Mouse (Mus musculus) myocyte (in vitro differentiated cells): Measurements from ENCODE around the gene Cbr2. TPM values are rescaled to one million over a fixed set of nuclear protein-coding genes. Genes with fewer than 3 reads are reported as not detected.

ENCODE experiments used
- H3K27me3 ChIP-seq: one replicate; pipeline ENCODE4 v1.6.1; 2011; ENCODE audit not compliant: control insufficient read depth, insufficient read depth, insufficient read length
- H3K36me3 ChIP-seq: one replicate; pipeline ENCODE4 v1.6.1; 2011; ENCODE audit not compliant: control insufficient read depth, insufficient read depth
- H3K4me2 ChIP-seq: one replicate; pipeline ENCODE4 v1.6.1; 2011; ENCODE audit warnings: low read depth, control low read depth
- H3K4me3 ChIP-seq: one replicate; pipeline ENCODE4 v1.5.1; 2011; ENCODE audit warnings: mild to moderate bottlenecking, control low read depth, moderate library complexity
- H3K79me2 ChIP-seq: one replicate; pipeline ENCODE4 v1.6.1; 2011; ENCODE audit not compliant: control insufficient read depth, insufficient read depth
- H3ac ChIP-seq: one replicate; pipeline ENCODE4 v1.6.1; 2011; ENCODE audit not compliant: control insufficient read depth, insufficient read length
- CEBPB ChIP-seq: IDR thresholded peaks from 2 replicates; pipeline ENCODE4 v1.6.1; 2011; ENCODE audit warnings: mild to moderate bottlenecking, moderate library complexity; ENCODE audit not compliant: poor library complexity, insufficient read depth, severe bottlenecking
- E2F4 ChIP-seq: IDR thresholded peaks from one replicate; pipeline ENCODE4 v1.6.1; 2011; ENCODE audit warnings: mild to moderate bottlenecking, control low read depth, moderate library complexity; ENCODE audit not compliant: insufficient read depth
- MAX ChIP-seq: IDR thresholded peaks from one replicate; pipeline ENCODE4 v1.6.1; 2011; ENCODE audit warnings: low read depth, mild to moderate bottlenecking, control low read depth
- MYOD1 ChIP-seq, 3 experiments: IDR thresholded peaks; one replicate each; pipeline ENCODE4 v1.6.1; 2011; ENCODE audit warnings: control low read depth in 2 of 3, low read depth in 2 of 3, mild to moderate bottlenecking in 2 of 3, moderate library complexity in 1 of 3; ENCODE audit not compliant: insufficient read length in 2 of 3, control insufficient read depth in 1 of 3
- MYOG ChIP-seq, 3 experiments: IDR thresholded peaks; one replicate each; pipeline ENCODE4 v1.6.1; 2011; ENCODE audit warnings: control low read depth in 2 of 3, low read depth in 2 of 3, mild to moderate bottlenecking in 2 of 3; ENCODE audit not compliant: insufficient read length in 2 of 3, control insufficient read depth in 1 of 3, insufficient read depth in 1 of 3
- POLR2A ChIP-seq: IDR thresholded peaks from one replicate; pipeline ENCODE4 v1.6.1; 2011; ENCODE audit warnings: low read depth, mild to moderate bottlenecking, control low read depth, moderate library complexity; ENCODE audit not compliant: insufficient read length
- POLR2AphosphoS2 ChIP-seq: IDR thresholded peaks from one replicate; pipeline ENCODE4 v1.6.1; 2011; ENCODE audit warnings: low read depth, control low read depth; ENCODE audit not compliant: insufficient read length
- REST ChIP-seq: IDR thresholded peaks from one replicate; pipeline ENCODE4 v1.6.1; 2011; ENCODE audit warnings: mild to moderate bottlenecking, control low read depth, moderate library complexity; ENCODE audit not compliant: insufficient read depth, insufficient read length
- SRF ChIP-seq: IDR thresholded peaks from one replicate; pipeline ENCODE4 v1.6.1; 2011; ENCODE audit warnings: low read depth; ENCODE audit not compliant: control insufficient read depth, insufficient read length
- TCF12 ChIP-seq: IDR thresholded peaks from one replicate; pipeline ENCODE4 v1.6.1; 2011; ENCODE audit warnings: mild to moderate bottlenecking, control low read depth; ENCODE audit not compliant: poor library complexity, insufficient read depth, severe bottlenecking
- TCF3 ChIP-seq: IDR thresholded peaks from one replicate; pipeline ENCODE4 v1.6.1; 2011; ENCODE audit warnings: low read depth, control low read depth; ENCODE audit not compliant: insufficient read length
- USF1 ChIP-seq: IDR thresholded peaks from one replicate; pipeline ENCODE4 v1.6.1; 2011; ENCODE audit warnings: low read depth, mild to moderate bottlenecking, control low read depth, moderate library complexity
- polyA plus RNA-seq: library from polyadenylated mRNA; unstranded; fragments of >200 nt; fragmentation: generic; extraction: Trizol; gene quantifications from one replicate; pipeline ENCODE4 v1.2.1, GENCODE M21; 2012; ENCODE audit warnings: missing spikeins

The Cbr2 gene
- polyA plus RNA-seq, 1 experiment, result 183 TPM

- TF ChIP-seq POLR2AphosphoS2, result peak; percentile 33
- TF ChIP-seq REST, result no peak
- Histone ChIP-seq H3K79me2 (no peaks in the 10 kb centered on the region), H3ac (no peak within 1 kb of the TSS), H3K36me3 (peaks cover 7% of the 10 kb centered on the region), H3K4me2 (peak within 1 kb of the TSS; percentile 42), H3K27me3 (no peaks in the 10 kb centered on the region), H3K4me3 (no peak within 1 kb of the TSS)
These were observed 10.5 kb downstream of the Cbr2 start, which contains the start of gene Rac3 for GRCm38 (mm10) chr11:120721124-120722066. Gene Rac3, plus strand, starts transcription at chr11:120721470.

GRCm38 (mm10) chr11:120720450-120720849 lies 11.5 kb downstream of the Cbr2 start:
- H3K79me2 ChIP-seq, result no peaks in the 10 kb centered on the region
- H3K4me3 ChIP-seq, result no peak overlapping the region
- no peaks in the 10 kb centered on the region for H3K27me3 ChIP-seq
- H3K36me3 ChIP-seq, result peaks cover 7% of the 10 kb centered on the region
- TF ChIP-seq MYOD1 (IDR thresholded peaks at IDR 0.05; ENCODE audit: control insufficient read depth in 1 of 3, insufficient read length in 2 of 3, low read depth in 2 of 3), result no peak
- TF ChIP-seq SRF, result no peak
- no peak for TF ChIP-seq MYOG (IDR thresholded peaks at IDR 0.05; ENCODE audit: control insufficient read depth in 1 of 3, insufficient read depth in 1 of 3, insufficient read length in 2 of 3, low read depth in 2 of 3)
- TF ChIP-seq REST, result no peak
- H3ac ChIP-seq, result no peak overlapping the region
- peak overlapping the region; percentile 42 for H3K4me2 ChIP-seq

GRCm38 (mm10) chr11:120719841-120720376 lies 12.0 kb downstream of the Cbr2 start:
- no peak overlapping the region for H3K4me3 ChIP-seq
- peaks cover 7% of the 10 kb centered on the region for H3K36me3 ChIP-seq
- H3K79me2 ChIP-seq, result no peaks in the 10 kb centered on the region
- H3K4me2 ChIP-seq, result no peak overlapping the region
- TF ChIP-seq MYOD1 (IDR thresholded peaks at IDR 0.05; ENCODE audit: control insufficient read depth in 1 of 3, insufficient read length in 2 of 3, low read depth in 2 of 3) (no peak), POLR2A (no peak), POLR2AphosphoS2 (no peak), E2F4 (no peak), CEBPB (no peak), TCF3 (no peak), MAX (no peak), SRF (no peak), TCF12 (no peak), MYOG (IDR thresholded peaks at IDR 0.05; ENCODE audit: control insufficient read depth in 1 of 3, insufficient read depth in 1 of 3, insufficient read length in 2 of 3, low read depth in 2 of 3) (no peak), REST (no peak), USF1 (no peak)
- no peak overlapping the region for H3ac ChIP-seq
- H3K27me3 ChIP-seq, result no peaks in the 10 kb centered on the region

- H3K79me2 ChIP-seq, result no peaks in the 10 kb centered on the region
- no peak for TF ChIP-seq TCF3
- no peak for TF ChIP-seq TCF12
- TF ChIP-seq MAX, result no peak
- TF ChIP-seq SRF, result no peak
- no peak for TF ChIP-seq E2F4
- TF ChIP-seq REST, result no peak
- TF ChIP-seq MYOD1 (IDR thresholded peaks at IDR 0.05; ENCODE audit: control insufficient read depth in 1 of 3, insufficient read length in 2 of 3, low read depth in 2 of 3), result no peak
- no peaks in the 10 kb centered on the region for H3K27me3 ChIP-seq
- H3K4me3 ChIP-seq, result no peak overlapping the region
- H3K36me3 ChIP-seq, result peaks cover 7% of the 10 kb centered on the region
- H3K4me2 ChIP-seq, result no peak overlapping the region
- H3ac ChIP-seq, result no peak overlapping the region
These were observed 12.7 kb downstream of the Cbr2 start for GRCm38 (mm10) chr11:120719242-120719641.

- no peak for TF ChIP-seq E2F4
- no peak for TF ChIP-seq SRF
- Histone ChIP-seq H3K4me3 (peak overlapping the region; percentile 63), H3K36me3 (peaks cover 7% of the 10 kb centered on the region), H3K27me3 (no peaks in the 10 kb centered on the region), H3K4me2 (peak overlapping the region; percentile 97), H3K79me2 (no peaks in the 10 kb centered on the region), H3ac (no peak overlapping the region)
These were observed 16.8 kb downstream of the Cbr2 start for GRCm38 (mm10) chr11:120715131-120715530.
